Mouse (Mus musculus) bone marrow, adult 2 months (tissue): ENCODE results near the gene Btbd16.

Experiments
- CTCF ChIP-seq: fragments of 200-500 bp; IDR thresholded peaks from 2 replicates; pipeline ENCODE4 v1.5.1; 2011; ENCODE audit warnings: low read length, control low read depth; ENCODE audit not compliant: control insufficient read depth, insufficient read depth
- POLR2A ChIP-seq: fragments of 200-500 bp; IDR thresholded peaks from 2 replicates; pipeline ENCODE4 v1.6.1; 2011; ENCODE audit warnings: low read depth, mild to moderate bottlenecking, control low read depth, low read length, borderline replicate concordance; ENCODE audit not compliant: control insufficient read depth

DNA sequence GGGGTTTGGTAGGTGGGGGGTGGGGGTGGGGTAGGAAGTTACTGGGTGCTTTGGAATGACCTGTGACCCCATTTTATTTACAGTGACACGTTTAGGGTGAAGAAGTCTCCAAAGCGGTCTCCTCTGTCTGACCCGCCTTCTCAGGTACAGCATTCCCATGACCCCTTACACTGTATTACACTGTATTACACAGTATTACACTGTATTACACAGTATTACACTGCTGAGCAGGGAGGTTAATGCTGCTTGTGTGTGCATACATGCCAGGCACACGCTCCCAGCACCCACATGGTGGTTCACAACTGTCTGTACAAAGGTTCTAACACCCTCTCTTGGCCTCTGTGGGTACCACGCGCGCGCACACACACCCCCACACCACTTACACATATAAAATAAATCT lies 40.4 kb upstream of the Btbd16 start:
- TF ChIP-seq CTCF = no peak
- no peak for TF ChIP-seq POLR2A
